Mouse (Mus musculus) midbrain, embryonic 11.5 days (tissue): ENCODE data around the gene Robo1. TPM values are rescaled to one million over a fixed set of nuclear protein-coding genes. Genes with fewer than 3 reads are reported as not detected.

Experiments
- ATAC-seq: fragments of 200-750 bp; cut with Nextera tagmentation; 2 replicates; pipeline ENCODE4 v1.8.0; 2017; ENCODE audit warnings: moderate TSS enrichment, moderate library complexity; ENCODE audit not compliant: low FRiP score
- DNase-seq: peaks from one replicate; pipeline ENCODE4 v3.0.0; 2015; ENCODE audit warnings: low spot score; ENCODE audit errors: missing footprints
- H3K27ac ChIP-seq: fragments of 300-500 bp; sonication (generic); 2 replicates; pipeline ENCODE4 v1.5.1; 2014; ENCODE audit warnings: low read depth, low read length
- H3K27me3 ChIP-seq: fragments of 300-500 bp; sonication (generic); 2 replicates; pipeline ENCODE4 v1.6.1; 2014; ENCODE audit warnings: mild to moderate bottlenecking, low read length, moderate library complexity, mixed read lengths; ENCODE audit not compliant: control insufficient read depth, insufficient read depth
- H3K36me3 ChIP-seq: fragments of 300-500 bp; sonication (generic); 2 replicates; pipeline ENCODE4 v1.6.1; 2014; ENCODE audit warnings: mild to moderate bottlenecking, low read length, moderate library complexity, mixed read lengths; ENCODE audit not compliant: control insufficient read depth, insufficient read depth
- H3K4me1 ChIP-seq: fragments of 300-500 bp; sonication (generic); 2 replicates; pipeline ENCODE4 v1.6.1; 2014; ENCODE audit warnings: low read length; ENCODE audit not compliant: control insufficient read depth, insufficient read depth
- H3K4me2 ChIP-seq: fragments of 300-500 bp; sonication (generic); 2 replicates; pipeline ENCODE4 v1.6.1; 2014; ENCODE audit warnings: mild to moderate bottlenecking, moderate library complexity
- H3K4me3 ChIP-seq: fragments of 300-500 bp; sonication (generic); 2 replicates; pipeline ENCODE4 v1.5.1; 2014; ENCODE audit warnings: low read depth, low read length
- H3K9ac ChIP-seq: fragments of 300-500 bp; sonication (generic); 2 replicates; pipeline ENCODE4 v1.6.1; 2014; ENCODE audit warnings: low read length
- H3K9me3 ChIP-seq: fragments of 300-500 bp; sonication (generic); 2 replicates; pipeline ENCODE4 v1.6.1; 2016; ENCODE audit warnings: low read length; ENCODE audit not compliant: control insufficient read depth
- WGBS: fragments of 180-500 bp; shearing (Covaris S2); extraction: QIAGEN DNeasy Blood & Tissue Kit; methylation state at CpG from one replicate; pipeline ENCODE4 v1.1.7; 2014; 5-methylcytosine and 5-hydroxymethylcytosine counted together
- polyA plus RNA-seq: library from polyadenylated mRNA; unstranded; fragments of >200 nt; fragmentation: Nextera tagmentation; extraction: Ambion mirVana; gene quantifications from 2 replicates; pipeline ENCODE4 v1.2.1, GENCODE M21; 2014

Robo1 gene
- polyA plus RNA-seq, 1 experiment from 2014 or later = 44.4 TPM

DNA sequence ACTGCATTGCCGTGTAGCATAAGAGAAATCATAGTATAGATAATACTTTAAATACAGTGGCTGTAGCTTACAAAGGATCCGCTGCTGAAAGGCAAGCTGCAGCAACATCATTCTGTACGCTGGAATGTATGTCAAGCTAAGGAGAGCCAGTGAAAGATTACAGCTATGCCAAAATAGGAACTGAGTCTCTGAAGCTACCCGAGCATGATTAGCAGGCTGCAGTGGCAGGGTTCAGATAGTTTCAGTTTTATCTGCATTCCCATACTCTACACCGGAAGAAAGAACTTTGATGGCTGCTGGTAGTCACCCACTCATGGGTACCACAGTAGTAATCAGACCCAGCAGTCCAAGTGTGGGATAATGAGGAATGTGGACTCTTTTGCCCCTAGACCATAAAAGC is 68.8 kb downstream of the Robo1 start:
- 88% methylated on average over 5 of the region's 5 CpGs for WGBS
- H3K9ac ChIP-seq = no peak overlapping the region
- no peaks in the 10 kb centered on the region for H3K4me1 ChIP-seq
- H3K4me3 ChIP-seq = no peak overlapping the region
- H3K27ac ChIP-seq = no peak overlapping the region
- no peaks in the 10 kb centered on the region for H3K9me3 ChIP-seq
- no peak for DNase-seq
- no peaks in the 10 kb centered on the region for H3K36me3 ChIP-seq
- no peak overlapping the region for H3K4me2 ChIP-seq
- H3K27me3 ChIP-seq = no peaks in the 10 kb centered on the region
- no peak for ATAC-seq

DNA sequence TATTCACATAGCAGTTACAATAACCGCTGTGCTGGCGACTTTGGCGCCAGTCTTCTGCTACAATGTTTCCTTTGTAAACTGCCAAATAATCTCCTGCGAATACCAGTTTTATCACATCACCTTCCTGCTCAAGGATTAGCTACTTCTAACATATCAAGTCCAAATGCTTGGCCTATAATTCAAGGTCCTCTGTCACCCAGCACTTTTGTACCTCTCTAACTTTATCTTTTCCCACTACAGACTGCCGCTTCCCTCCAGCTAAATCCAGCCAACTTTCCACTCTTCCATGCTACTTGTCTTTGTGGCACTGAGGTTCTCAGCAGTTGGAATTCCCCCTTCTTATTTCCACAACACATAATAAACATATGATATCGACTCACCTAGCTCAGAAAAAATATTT is 73.7 kb downstream of the Robo1 start:
- Histone ChIP-seq H3K27me3 (no peaks in the 10 kb centered on the region), H3K9ac (no peak overlapping the region), H3K4me3 (no peak overlapping the region), H3K27ac (no peak overlapping the region), H3K36me3 (no peaks in the 10 kb centered on the region), H3K9me3 (no peaks in the 10 kb centered on the region), H3K4me2 (no peak overlapping the region), H3K4me1 (no peaks in the 10 kb centered on the region)
- no peak for ATAC-seq
- WGBS = 91% methylated on average over 6 of the region's 6 CpGs
- DNase-seq = peak; percentile 37

DNA sequence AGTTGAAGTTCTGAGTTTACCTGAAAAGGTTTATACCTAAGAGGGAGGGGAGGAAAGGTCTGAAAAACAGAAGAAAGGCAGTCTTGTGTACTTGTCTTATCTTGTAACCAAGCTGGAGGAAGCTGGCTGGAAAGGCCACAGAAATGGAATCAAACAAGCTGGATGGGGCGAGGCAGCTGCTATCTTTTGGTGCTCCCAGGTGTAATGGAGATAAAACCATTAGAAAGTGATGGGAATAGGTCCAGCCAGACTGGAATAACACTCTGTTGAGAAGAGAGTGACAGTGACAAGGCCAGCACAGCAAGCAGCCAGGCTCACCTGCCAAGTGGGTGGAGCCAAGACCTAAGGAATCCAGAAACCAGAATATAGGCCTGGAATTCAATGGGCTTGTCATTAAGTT is 75.5 kb downstream of the Robo1 start:
- no peak overlapping the region for H3K9ac ChIP-seq
- no peak overlapping the region for H3K4me3 ChIP-seq
- no peaks in the 10 kb centered on the region for H3K9me3 ChIP-seq
- WGBS = 79% methylated on average over 1 of the region's 1 CpGs
- DNase-seq = no peak
- H3K4me1 ChIP-seq = no peaks in the 10 kb centered on the region
- no peak overlapping the region for H3K4me2 ChIP-seq
- no peak for ATAC-seq
- H3K27ac ChIP-seq = no peak overlapping the region
- H3K27me3 ChIP-seq = no peaks in the 10 kb centered on the region
- H3K36me3 ChIP-seq = no peaks in the 10 kb centered on the region

DNA sequence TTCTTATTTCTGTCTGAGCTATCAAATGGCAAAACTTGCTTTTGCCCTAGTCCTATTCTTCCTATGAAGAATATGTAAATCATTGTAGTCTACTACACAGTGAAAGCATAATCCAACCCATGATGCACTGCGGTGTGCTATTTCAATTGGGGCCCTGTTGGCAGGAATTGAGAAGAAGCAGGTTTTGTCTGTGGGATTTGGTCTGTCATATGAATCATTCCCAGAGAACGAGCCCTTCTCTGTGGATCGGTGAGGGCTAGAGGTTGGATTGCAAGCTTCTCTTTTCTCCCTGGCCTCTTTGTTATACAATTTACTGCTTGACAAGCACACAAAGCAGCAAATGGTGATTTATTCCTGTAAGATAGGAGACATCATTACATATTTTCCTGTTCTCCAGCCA is 85.4 kb downstream of the Robo1 start:
- ATAC-seq (peak; percentile 22; the same call in 1 of the 2 replicates), DNase-seq (no peak)
- Histone ChIP-seq H3K27me3 (no peaks in the 10 kb centered on the region), H3K9me3 (no peaks in the 10 kb centered on the region), H3K9ac (no peak overlapping the region), H3K36me3 (no peaks in the 10 kb centered on the region), H3K27ac (no peak overlapping the region), H3K4me3 (no peak overlapping the region), H3K4me2 (no peak overlapping the region), H3K4me1 (no peaks in the 10 kb centered on the region)
- WGBS = 65% methylated on average over 3 of the region's 3 CpGs

DNA sequence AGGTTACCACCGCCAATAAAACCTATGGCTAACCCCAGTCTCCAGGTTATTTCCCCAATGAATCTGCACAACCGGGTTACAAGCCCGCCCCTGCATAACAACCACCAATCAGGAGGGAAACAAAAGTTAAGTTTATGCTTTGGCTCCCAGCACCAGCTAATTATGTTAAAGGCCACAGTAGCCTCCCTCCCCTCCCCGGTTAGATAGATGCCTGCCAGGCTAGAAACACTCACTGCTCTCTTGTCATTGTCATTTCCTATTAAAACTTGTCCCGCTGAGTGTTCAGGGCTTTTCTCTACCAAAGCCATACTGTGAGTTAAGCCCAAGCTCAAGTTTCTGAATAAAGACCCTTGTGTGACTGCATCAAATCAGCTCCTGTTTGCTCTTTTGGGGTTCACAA is 90.7 kb downstream of the Robo1 start:
- peaks cover 4% of the 10 kb centered on the region; the same call in 1 of the 2 replicates for H3K4me1 ChIP-seq
- H3K9me3 ChIP-seq = no peaks in the 10 kb centered on the region
- H3K9ac ChIP-seq = no peak overlapping the region
- ATAC-seq = 0 out of 2 replicates have a peak, but pooled peaks have one; percentile 46
- no peak overlapping the region for H3K4me3 ChIP-seq
- H3K4me2 ChIP-seq = no peak overlapping the region
- peak; percentile 85 for DNase-seq
- WGBS = 38% methylated on average over 5 of the region's 5 CpGs
- no peak overlapping the region for H3K27ac ChIP-seq
- H3K27me3 ChIP-seq = no peaks in the 10 kb centered on the region
- no peaks in the 10 kb centered on the region for H3K36me3 ChIP-seq

DNA sequence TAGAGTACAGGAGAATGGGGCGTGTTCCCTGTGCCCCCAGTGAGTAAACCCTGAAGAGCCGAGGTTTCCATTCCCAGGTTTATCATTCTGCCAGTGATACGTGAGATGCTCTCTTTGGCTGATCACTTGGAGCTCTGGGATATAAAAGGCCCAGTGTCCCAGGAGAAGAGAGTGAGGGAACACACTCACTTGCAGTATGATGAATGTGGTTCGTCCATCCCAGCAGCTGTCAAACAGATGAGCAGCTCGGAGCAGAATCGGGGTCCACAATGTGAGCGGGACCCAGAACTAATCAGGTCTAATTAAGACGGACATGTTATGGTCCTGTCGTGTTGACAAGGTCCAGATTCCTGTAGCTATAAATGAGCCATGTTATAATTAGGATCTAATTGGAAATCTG is 94.3 kb downstream of the Robo1 start:
- no peak overlapping the region for H3K4me3 ChIP-seq
- 25% methylated on average over 9 of the region's 9 CpGs for WGBS
- ATAC-seq (peak; percentile 64; the same call in 1 of the 2 replicates), DNase-seq (peak; percentile 88)
- H3K9me3 ChIP-seq = no peaks in the 10 kb centered on the region
- peaks cover 4% of the 10 kb centered on the region; the same call in 1 of the 2 replicates for H3K4me1 ChIP-seq
- no peaks in the 10 kb centered on the region for H3K36me3 ChIP-seq
- H3K27ac ChIP-seq = no peak overlapping the region
- no peak overlapping the region for H3K9ac ChIP-seq
- H3K27me3 ChIP-seq = no peaks in the 10 kb centered on the region
- no peak overlapping the region for H3K4me2 ChIP-seq

DNA sequence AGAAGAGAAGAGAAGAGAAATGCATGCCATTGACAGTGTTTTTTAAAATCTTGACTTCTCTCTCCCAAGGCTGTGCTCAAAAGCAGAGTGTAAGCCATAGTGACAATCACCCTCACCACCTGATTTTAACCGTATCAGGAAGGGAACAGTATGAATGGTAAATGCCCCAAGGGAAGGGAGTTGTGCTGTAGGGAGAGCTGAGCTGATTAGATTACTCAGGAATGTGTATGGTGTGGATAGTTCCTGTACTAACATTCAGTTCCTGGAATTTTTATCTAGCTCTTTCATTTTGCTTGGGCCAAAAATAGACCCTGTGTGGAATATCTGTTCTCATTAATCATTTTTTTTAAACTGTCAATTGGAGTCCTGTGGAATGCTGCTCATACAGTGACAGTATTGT is 101.7 kb downstream of the Robo1 start:
- 59% methylated on average over 1 of the region's 1 CpGs for WGBS

DNA sequence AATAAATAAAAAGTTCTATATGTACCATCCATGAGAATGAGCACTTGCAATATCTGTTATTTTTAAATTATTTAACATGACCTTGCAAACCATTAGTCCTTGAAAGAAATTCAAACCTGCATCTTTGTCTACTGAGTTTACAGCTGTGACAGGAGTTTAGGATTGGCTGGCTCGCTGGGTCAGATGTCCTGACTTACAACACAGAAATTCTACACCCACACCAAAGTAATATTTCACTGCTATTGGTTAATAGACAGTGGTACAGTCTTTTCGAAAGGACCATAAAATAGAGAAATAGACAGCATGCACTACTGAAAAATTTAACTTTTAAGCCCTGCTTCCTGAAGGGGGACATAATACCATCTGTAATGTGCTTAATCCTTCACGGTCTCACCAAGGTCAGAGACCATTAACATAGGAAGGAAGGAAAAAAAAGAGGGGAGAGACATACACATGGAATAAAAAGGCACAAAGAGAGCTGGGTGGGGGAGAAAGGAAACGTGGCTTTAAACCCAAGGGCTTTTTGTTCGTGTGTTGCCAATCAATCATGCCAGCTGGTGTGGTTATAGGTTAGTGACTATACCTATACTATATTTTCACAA is 103.7 kb downstream of the Robo1 start:
- H3K4me2 ChIP-seq = no peak overlapping the region; the same call in 1 of the 2 replicates
- peaks cover 3% of the 10 kb centered on the region; the same call in 1 of the 2 replicates for H3K4me1 ChIP-seq
- no peaks in the 10 kb centered on the region for H3K27me3 ChIP-seq
- no peaks in the 10 kb centered on the region for H3K9me3 ChIP-seq
- H3K9ac ChIP-seq = no peak overlapping the region
- 35% methylated on average over 5 of the region's 5 CpGs for WGBS
- DNase-seq = peak; percentile 85
- peak; percentile 73 for ATAC-seq
- no peak overlapping the region for H3K27ac ChIP-seq
- no peak overlapping the region for H3K4me3 ChIP-seq
- H3K36me3 ChIP-seq = no peaks in the 10 kb centered on the region

More for the DNA sequence above, 101.7 kb downstream of the Robo1 start:
- Histone ChIP-seq H3K9ac (no peak overlapping the region), H3K27me3 (no peaks in the 10 kb centered on the region), H3K9me3 (no peaks in the 10 kb centered on the region), H3K4me1 (peaks cover 3% of the 10 kb centered on the region; the same call in 1 of the 2 replicates), H3K4me2 (no peak overlapping the region), H3K27ac (no peak overlapping the region), H3K36me3 (no peaks in the 10 kb centered on the region), H3K4me3 (no peak overlapping the region)
- ATAC-seq (no peak), DNase-seq (no peak)

DNA sequence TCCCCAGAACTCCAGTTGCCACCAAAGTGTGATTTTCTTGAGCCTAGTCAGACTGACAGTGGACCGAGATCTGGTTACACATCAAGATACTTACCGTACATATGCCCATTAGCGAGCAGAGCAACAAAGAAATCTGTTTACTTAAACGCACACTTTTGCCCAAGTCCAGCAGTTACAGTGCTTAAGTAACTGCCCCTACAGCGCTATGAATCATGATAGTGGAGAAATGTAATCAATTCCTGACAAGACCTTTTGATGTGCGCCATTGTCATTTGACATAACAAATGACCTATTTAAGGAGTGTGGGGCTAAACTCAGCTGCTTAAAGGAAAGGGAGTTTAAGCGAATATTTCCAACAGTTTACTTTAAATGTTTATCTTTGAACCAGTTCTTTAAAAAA is 104.8 kb downstream of the Robo1 start:
- Histone ChIP-seq H3K4me3 (no peak overlapping the region), H3K27ac (no peak overlapping the region), H3K36me3 (no peaks in the 10 kb centered on the region), H3K27me3 (no peaks in the 10 kb centered on the region), H3K4me1 (peaks cover 3% of the 10 kb centered on the region; the same call in 1 of the 2 replicates), H3K9ac (no peak overlapping the region), H3K9me3 (no peaks in the 10 kb centered on the region), H3K4me2 (no peak overlapping the region)
- DNase-seq (no peak), ATAC-seq (no peak)
- WGBS = 85% methylated on average over 7 of the region's 7 CpGs
